Mouse (Mus musculus) heart, postnatal 25 days (tissue): ENCODE measurements at regions not wholly inside any gene's neighbourhood (a gene's known extent, or its start where the extent isn't known, plus 50 kb on each side); places are given as distances from the start of the nearest gene placed in this dataset.

ENCODE experiments used
- DNase-seq: peaks from one replicate; pipeline ENCODE4 v3.0.0; 2022; ENCODE audit warnings: low spot score
- intact Hi-C: fragments of 180-260 bp; cut with DNase I; formaldehyde crosslinking; loops from one replicate; pipeline ENCODE4 v1.15.1; 2025

DNA sequence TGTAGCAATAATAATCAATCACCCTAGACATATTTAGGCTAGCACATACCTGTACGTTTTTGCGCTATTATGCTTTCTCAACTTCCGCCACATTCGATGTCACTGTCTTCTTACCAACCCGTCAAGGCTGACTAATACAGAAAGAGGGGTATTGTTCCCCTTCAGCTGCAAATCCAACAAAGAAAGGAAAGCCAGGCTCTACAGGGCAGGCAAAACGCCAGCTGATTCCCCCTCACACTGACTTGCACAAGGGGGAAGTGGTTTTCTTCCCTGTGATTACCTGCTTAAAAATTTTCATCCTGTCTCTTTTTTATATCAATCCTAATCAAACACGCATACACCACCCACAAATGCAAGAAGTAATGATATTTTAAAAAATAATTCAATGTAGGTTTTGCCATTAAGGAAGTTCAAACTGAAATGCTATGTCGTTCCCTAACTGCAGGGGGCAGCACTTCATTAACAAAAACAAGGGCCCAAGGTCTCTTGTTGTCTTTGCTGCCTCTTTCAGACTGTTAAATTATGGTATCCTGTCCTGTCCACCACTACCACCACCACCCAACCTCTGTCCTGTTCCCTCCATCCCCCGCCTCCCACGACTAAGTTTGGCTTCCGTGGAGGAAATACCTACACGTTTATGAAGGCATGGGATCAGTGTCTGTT lies 195.4 kb downstream of the Gm11077 start:
- peak; percentile 5 for DNase-seq
- intact Hi-C loops, result loop anchor here (5.0 to 10.0 kb wide), 4 partner anchors 323 to 653 kb away; partner anchors contain the start of gene Pde3a

DNA sequence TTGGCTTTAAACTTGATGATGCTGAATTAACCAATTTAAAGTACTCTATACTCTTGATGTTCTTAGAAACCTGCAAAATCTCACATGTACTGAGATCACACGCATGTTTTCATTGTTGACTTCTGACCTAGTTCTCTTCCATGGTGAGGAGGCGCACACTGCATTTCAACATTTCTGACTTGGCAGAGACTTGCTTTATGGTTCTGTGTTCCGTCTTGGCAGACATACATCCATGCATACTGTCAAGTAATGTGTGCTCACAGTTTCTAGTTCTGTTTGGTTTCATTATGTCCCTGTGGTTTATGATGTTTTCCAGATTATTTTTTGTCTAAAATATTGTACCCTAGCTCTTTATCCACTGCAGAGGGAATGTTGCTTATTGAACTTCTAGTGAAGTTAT lies 198.5 kb downstream of the Gm11077 start:
- no peak for DNase-seq
- intact Hi-C loops, result loop anchor here (5.0 to 10.0 kb wide), 3 partner anchors 387 to 557 kb away; no protein-coding TSS in a partner anchor

GRCm38 (mm10) chr6:140934286-140934685 lies 205.2 kb downstream of the Gm11077 start:
- intact Hi-C loops, result no loop called here
- no peak for DNase-seq

GRCm38 (mm10) chr6:140938025-140938424 lies 208.9 kb downstream of the Gm11077 start:
- intact Hi-C loops, result no loop called here
- DNase-seq, result no peak

GRCm38 (mm10) chr6:140946720-140947119 lies 217.6 kb downstream of the Gm11077 start:
- no peak for DNase-seq
- intact Hi-C loops, result no loop called here

DNA sequence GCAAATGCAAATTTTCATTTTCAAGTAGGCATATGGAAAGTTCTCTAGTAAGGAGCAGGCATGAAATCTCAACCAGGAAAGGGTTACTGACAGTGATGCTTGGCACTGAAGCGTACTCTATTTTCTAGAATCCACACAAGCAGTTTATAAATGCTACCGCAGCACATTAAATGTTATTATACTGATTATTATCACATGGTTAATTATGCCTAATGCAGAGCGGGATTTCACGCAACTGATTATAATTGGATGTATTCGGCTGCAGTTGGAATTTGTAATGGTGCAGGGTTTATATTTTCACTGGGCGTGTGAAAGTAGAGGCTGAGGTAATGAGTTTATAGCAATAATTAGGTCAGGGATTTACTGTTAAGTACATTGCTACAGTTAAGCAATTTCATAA lies 221.4 kb downstream of the Gm11077 start:
- no peak for DNase-seq
- intact Hi-C loops, result no loop called here

DNA sequence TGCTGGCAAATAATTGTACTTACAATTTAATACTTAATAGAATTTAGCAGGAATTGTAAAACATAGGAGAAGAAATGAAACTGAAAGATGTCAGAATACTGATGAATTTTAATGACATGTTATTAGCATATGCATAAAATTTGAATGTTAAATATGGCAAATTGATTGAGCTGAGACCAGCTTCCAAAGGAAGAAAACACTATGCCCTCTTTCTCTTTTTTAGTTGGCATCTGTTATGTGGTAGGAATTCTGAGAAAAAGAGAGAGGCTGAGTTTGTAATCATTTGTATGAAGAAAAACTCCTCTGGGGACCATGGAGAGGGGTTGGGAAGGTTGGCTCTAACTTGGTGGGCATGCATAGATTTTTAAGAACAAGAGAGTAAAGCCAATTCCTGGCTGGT lies 224.2 kb downstream of the Gm11077 start:
- DNase-seq, result no peak
- intact Hi-C loops, result no loop called here

GRCm38 (mm10) chr6:140953721-140954120 lies 224.6 kb downstream of the Gm11077 start:
- intact Hi-C loops, result no loop called here

DNA sequence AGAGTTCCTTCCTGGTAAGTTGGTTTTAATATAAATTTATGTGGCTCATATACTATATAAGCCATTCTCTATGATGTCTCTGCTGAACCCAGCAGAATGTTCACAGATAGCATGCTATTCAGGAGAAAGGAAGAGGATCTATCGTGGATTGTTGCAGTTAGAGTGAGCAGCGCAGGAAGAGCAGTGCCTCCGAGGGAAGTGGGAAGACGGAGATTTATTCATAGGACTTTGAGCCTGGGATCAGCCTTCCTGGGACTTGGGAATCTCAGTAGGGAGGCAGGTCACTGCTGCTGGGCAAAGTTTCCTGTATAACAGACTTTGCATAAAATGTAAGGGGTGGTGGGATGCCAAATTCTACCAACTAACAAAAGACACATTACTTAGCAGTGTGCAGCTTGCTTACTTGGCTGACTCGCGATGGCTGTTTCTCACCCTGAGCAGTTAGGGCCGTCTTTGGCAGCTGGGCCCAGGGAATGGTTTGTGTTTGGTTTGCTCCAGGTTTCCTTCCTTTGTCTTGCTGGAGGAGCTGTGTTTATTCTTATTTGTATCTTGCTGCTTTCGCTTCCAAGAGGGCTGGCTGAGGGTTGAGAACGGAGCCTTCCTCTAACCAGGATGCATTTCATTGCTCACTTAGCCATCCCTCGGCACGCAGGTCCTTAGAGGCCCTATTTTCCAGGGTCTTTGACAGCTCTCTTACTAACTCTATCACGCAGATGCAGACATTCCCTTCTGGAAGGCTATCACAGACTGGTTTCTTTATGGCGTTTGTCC lies 226.9 kb downstream of the Gm11077 start:
- intact Hi-C loops, result no loop called here
- peak; percentile 20 for DNase-seq

More at GRCm38 (mm10) chr6:140953721-140954120, 224.6 kb downstream of the Gm11077 start:
- no peak for DNase-seq

- no peak for DNase-seq
- intact Hi-C loops, result no loop called here
Measured at GRCm38 (mm10) chr6:140956522-140956863, 227.4 kb downstream of the Gm11077 start.

GRCm38 (mm10) chr6:140961987-140962386 lies 232.9 kb downstream of the Gm11077 start:
- no peak for DNase-seq
- intact Hi-C loops, result no loop called here

DNA sequence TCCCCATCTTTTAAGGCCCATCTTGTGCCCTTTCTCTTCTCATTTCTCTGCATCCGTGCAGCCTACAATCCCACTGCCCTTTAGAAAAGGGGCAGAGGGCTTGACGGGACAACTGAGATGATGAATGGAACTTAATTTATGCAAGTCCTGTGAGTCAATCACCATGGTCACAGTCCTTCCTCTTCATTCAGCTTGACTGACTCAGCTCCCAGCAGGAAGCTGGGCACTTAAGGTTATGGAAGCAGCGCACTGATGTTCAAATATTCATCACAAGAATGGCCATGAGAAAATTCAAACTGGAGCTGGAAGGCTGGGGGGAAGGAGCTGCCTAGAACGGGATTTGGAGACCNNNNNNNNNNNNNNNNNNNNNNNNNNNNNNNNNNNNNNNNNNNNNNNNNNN lies 233.5 kb downstream of the Gm11077 start:
- DNase-seq, result no peak
- intact Hi-C loops, result no loop called here

- DNase-seq, result no peak
- intact Hi-C loops, result no loop called here
Measured at GRCm38 (mm10) chr6:140973732-140974131, 244.6 kb downstream of the Gm11077 start.

DNA sequence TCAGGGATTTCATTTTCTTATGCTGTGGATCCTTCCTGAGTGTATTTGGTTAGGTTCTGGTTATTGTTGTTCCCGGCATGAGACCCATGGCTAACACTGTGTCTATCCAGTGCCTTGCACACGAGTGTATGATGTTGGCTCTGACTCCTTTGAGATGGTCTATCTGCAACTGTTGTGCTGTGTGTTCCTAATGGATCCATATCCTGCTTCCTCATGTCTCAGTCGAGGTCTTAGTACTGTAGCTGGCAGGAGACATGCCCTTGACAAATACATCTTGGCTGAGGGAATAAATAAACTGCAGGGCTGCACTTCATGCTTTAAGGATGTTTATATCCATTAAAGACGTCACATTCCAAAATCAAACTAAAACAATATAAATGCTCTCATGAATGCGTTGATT lies 247.9 kb downstream of the Gm11077 start:
- intact Hi-C loops, result no loop called here
- DNase-seq, result no peak

DNA sequence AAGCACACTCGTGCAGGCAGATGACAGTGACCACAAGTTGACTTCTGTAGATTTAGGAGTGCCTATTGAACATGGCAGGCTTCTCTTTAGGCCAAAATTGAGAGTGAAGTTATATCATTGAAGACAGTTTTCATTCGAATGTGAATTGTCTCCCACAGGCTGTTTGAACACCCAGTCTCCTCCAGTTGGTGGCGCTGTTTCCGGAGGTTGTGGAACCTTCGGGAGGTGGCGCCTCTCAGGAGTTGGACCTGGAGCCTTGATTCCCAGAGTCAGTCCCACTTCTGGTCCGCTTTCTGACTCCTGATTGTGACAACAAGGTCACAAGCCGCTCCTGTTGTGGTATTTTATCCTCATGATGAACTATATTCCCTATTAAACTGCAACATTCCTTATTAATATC lies 254.5 kb downstream of the Gm11077 start:
- intact Hi-C loops, result no loop called here
- DNase-seq, result no peak

- intact Hi-C loops, result no loop called here
- no peak for DNase-seq
Measured at GRCm38 (mm10) chr6:140984249-140984648, 255.2 kb downstream of the Gm11077 start.

GRCm38 (mm10) chr6:140993643-140994580 lies 255.2 kb upstream of the Pde3a start:
- intact Hi-C loops, result no loop called here

GRCm38 (mm10) chr6:140995340-140996135 lies 253.5 kb upstream of the Pde3a start:
- no peak for DNase-seq
- intact Hi-C loops, result no loop called here

More at GRCm38 (mm10) chr6:140993643-140994580, 255.2 kb upstream of the Pde3a start:
- no peak for DNase-seq

- intact Hi-C loops, result no loop called here
- DNase-seq, result no peak
Measured at GRCm38 (mm10) chr6:140998069-140998468, 251.0 kb upstream of the Pde3a start.

GRCm38 (mm10) chr6:141000552-141000951 lies 248.5 kb upstream of the Pde3a start:
- no peak for DNase-seq
- intact Hi-C loops, result no loop called here
